Comparison of ENCODE assay signal across 12 mouse cellular contexts in the genomic region with DNA sequence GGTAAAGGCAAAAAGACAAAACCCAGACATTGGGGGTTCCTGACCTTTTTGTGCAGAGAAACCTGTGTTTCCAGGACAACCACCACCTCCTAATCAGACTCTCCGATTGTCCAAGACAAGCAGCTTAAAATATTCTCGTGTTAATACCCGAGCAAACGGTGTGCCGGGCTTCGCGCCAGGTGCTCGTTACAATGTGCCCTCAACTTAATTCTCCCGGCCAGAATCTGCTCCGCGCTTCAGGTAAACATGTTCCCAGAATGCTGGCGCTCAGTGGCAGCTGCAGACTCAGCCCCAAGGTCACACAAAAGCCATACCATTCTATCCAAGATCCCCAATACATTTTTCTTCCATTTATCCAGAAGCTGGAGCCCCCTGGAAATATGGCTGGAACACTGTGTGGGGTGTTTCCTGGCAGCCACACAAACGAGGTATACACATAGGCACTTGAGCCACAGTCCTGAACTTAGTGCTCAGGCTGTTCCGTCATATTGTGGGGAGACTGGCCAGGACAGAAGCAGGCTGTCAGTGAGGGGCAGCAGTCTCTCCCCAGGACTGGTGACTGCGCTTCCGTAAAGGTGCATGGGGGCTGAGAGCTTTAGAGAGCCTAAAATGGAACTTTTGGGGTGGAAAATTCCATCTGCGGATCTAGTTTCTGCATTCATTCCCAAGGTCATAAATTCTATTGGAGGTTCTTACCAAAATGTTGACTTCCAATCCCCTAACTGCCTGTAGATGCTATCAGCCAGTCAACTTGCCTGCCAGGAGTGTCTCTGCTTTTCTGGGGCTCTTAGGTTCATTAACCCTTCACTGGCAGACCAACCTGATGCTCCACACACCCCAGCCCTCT. TPM values are rescaled to one million over a fixed set of nuclear protein-coding genes. Genes with fewer than 3 reads are reported as not detected.
DNase-seq lines count a peak whose midpoint lies in the region; ATAC-seq lines count a peak whose summit lies in the region.
"Had no signal": no experiment of that assay in that cellular context is flagged by ENCODE, and none has a peak within 500 bp of the region (broad histone marks: within the 10 kb centered on the region; RNA-seq: fewer than 3 reads in every experiment).

No protein-coding gene starts in this region.

- ATAC-seq in midbrain, embryonic 16.5 days, result no peak
- ATAC-seq in midbrain, embryonic 11.5 days (ENCODE audit: low FRiP score), result no peak
- peak; percentile 35; the same call in 1 of the 2 replicates for ATAC-seq in stomach, embryonic 15.5 days (ENCODE audit: insufficient read depth, low FRiP score, low read depth)
- ATAC-seq: Patski had no signal

- peak overlapping the region; percentile 26; the same call in 1 of the 2 replicates for H3K27ac ChIP-seq in midbrain, embryonic 16.5 days (ENCODE audit: low read length)
- H3K27ac ChIP-seq in midbrain, embryonic 11.5 days (ENCODE audit: low read depth, low read length), result no peak overlapping the region
- peak overlapping the region; percentile 74 for H3K27ac ChIP-seq in stomach, embryonic 15.5 days
- H3K27ac ChIP-seq: liver, embryonic 14.5 days had no signal

- H3K36me3 ChIP-seq in midbrain, embryonic 16.5 days (ENCODE audit: control insufficient read depth, insufficient read depth, low read length), result no peaks in the 10 kb centered on the region
- H3K36me3 ChIP-seq in midbrain, embryonic 11.5 days (ENCODE audit: control insufficient read depth, insufficient read depth, low read length), result no peaks in the 10 kb centered on the region
- H3K36me3 ChIP-seq in stomach, embryonic 15.5 days, result no peaks in the 10 kb centered on the region

- no peak overlapping the region for H3K4me3 ChIP-seq in midbrain, embryonic 16.5 days (ENCODE audit: low read depth, low read length)
- no peak overlapping the region for H3K4me3 ChIP-seq in midbrain, embryonic 11.5 days (ENCODE audit: low read depth, low read length)
- no peak overlapping the region for H3K4me3 ChIP-seq in stomach, embryonic 15.5 days (replicated peaks)

- DNase-seq in heart, adult 11 months, result peak; percentile 64
- no peak for DNase-seq in heart, adult 8-10 months (ENCODE audit: low spot score)
- DNase-seq in midbrain, embryonic 11.5 days (ENCODE audit: low spot score, missing footprints), result no peak
- DNase-seq in kidney, adult 9 months, result peak; percentile 65
- DNase-seq in ovary, adult 18-20 months (ENCODE audit: low spot score), result no peak
- no peak for DNase-seq in embryo, embryonic 11 days
- DNase-seq: adrenal gland, postnatal 36 days; thymus, adult 18-20 months had no signal

- no peak overlapping the region for H3K9ac ChIP-seq in midbrain, embryonic 16.5 days (ENCODE audit: low read depth, low read length)
- H3K9ac ChIP-seq in midbrain, embryonic 11.5 days (ENCODE audit: low read length), result no peak overlapping the region
- H3K9ac ChIP-seq in stomach, embryonic 15.5 days, result no peak overlapping the region
- H3K9ac ChIP-seq: liver, embryonic 14.5 days had no signal

- no peaks in the 10 kb centered on the region for H3K27me3 ChIP-seq in midbrain, embryonic 16.5 days (ENCODE audit: control insufficient read depth, insufficient read depth, low read depth, low read length)
- no peaks in the 10 kb centered on the region for H3K27me3 ChIP-seq in midbrain, embryonic 11.5 days (ENCODE audit: control insufficient read depth, insufficient read depth, low read length)
- H3K27me3 ChIP-seq in stomach, embryonic 15.5 days (replicated peaks), result no peaks in the 10 kb centered on the region

- H3K4me1 ChIP-seq in midbrain, embryonic 16.5 days (ENCODE audit: control insufficient read depth, insufficient read depth, low read length), result peaks cover 10% of the 10 kb centered on the region
- H3K4me1 ChIP-seq in midbrain, embryonic 11.5 days (ENCODE audit: control insufficient read depth, insufficient read depth, low read length), result no peaks in the 10 kb centered on the region
- H3K4me1 ChIP-seq in stomach, embryonic 15.5 days, result peaks cover 10% of the 10 kb centered on the region; the same call in 1 of the 2 replicates

- H3K4me2 ChIP-seq in midbrain, embryonic 16.5 days (ENCODE audit: low read length), result 0 out of 2 replicates have a peak overlapping the region, but pooled peaks have one; percentile 6
- no peak overlapping the region for H3K4me2 ChIP-seq in midbrain, embryonic 11.5 days
- no peak overlapping the region for H3K4me2 ChIP-seq in stomach, embryonic 15.5 days

- no peaks in the 10 kb centered on the region for H3K9me3 ChIP-seq in midbrain, embryonic 16.5 days (replicated peaks; ENCODE audit: control insufficient read depth, low read length, poor library complexity, severe bottlenecking)
- no peaks in the 10 kb centered on the region for H3K9me3 ChIP-seq in midbrain, embryonic 11.5 days (ENCODE audit: control insufficient read depth, low read length)
- no peaks in the 10 kb centered on the region for H3K9me3 ChIP-seq in stomach, embryonic 15.5 days

- WGBS in midbrain, embryonic 16.5 days, result 46% methylated on average over 17 of the region's 17 CpGs
- 71% methylated on average over 17 of the region's 17 CpGs for WGBS in midbrain, embryonic 11.5 days
- WGBS in stomach, embryonic 15.5 days, result 35% methylated on average over 17 of the region's 17 CpGs

RNA-seq across cellular contexts. Expression of a gene that starts 32.3 kb away (rescaled TPM):
- 1 to 10 TPM; 2.0 to 3.0 (median 2.5) TPM for total RNA-seq in heart, adult 8-10 months (2022)
- polyA plus RNA-seq in midbrain, embryonic 16.5 days (2015; fragmentation: Nextera tagmentation; extraction: Ambion mirVana), result 25.8 and 30.8 TPM in 2 replicates
- 14.7 and 14.8 TPM in 2 replicates for polyA plus RNA-seq in midbrain, embryonic 11.5 days (2014; fragmentation: Nextera tagmentation; extraction: Ambion mirVana)
- 3.9 and 4.0 TPM in 2 replicates for polyA plus RNA-seq in stomach, embryonic 15.5 days (2015; fragmentation: Nextera tagmentation; extraction: Ambion mirVana)

Comparison
In these comparisons a context has a peak if more than half of its experiments do, and no peak if none do; other contexts are left out.
1. DNase-seq: peak in heart, adult 11 months (single experiment) and kidney, adult 9 months (single experiment); none in heart, adult 8-10 months (single experiment), midbrain, embryonic 11.5 days (single experiment), ovary, adult 18-20 months (single experiment) and embryo, embryonic 11 days (single experiment).